Mouse (Mus musculus): ENCODE results near the gene Aak1.

DNA sequence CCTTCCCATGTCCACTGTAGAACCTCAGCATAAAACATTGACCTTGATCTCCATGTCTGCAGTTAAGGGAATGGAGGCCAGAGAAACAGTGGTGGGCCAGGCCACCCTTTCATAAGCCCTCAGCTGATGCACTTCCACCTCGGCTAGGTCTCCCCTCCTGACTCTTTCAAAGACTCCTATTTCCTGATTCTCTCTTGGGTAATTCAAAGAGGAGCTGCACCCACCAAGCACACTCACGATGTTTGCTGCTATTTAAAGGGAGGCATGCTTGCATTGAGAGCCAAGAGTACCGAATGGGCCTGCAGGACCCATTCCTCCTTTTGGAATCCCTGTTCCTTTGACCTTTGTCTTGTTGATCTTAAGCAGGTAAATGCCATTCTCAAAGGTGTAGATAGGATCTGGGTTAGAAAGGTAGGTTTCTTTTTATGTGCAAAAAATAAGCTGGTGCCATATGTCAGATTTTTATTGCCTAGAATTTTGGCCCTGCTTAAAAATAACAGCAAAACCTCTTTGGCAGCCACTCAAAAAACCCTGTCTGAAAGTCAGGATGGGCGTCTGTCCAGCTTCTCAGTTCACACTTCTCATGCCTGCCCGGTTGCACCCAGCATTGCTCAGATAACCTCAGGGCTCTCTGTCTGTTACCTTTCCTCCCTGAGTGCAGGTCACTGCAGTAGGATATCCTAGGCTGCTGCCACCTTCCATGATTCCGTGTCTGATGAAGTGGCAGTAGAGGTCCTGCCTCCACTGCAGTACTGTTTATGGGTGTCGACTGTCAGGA lies 68.9 kb downstream of the Aak1 start:
- TF ChIP-seq CTCF (IDR thresholded peaks at IDR 0.05; ENCODE audit: extremely low read depth, insufficient read depth, insufficient read length, insufficient replicate concordance) (no peak), POLR2A (IDR thresholded peaks at IDR 0.05; ENCODE audit: low read depth, low read length) (no peak)
